Mouse (Mus musculus): ENCODE data around the gene Cmtm7.

The Cmtm7 gene

GRCm38 (mm10) chr9:114793764-114794295, 12.2 kb upstream of the Cmtm7 start:
- peak; percentile 19 for DNase-seq

DNA sequence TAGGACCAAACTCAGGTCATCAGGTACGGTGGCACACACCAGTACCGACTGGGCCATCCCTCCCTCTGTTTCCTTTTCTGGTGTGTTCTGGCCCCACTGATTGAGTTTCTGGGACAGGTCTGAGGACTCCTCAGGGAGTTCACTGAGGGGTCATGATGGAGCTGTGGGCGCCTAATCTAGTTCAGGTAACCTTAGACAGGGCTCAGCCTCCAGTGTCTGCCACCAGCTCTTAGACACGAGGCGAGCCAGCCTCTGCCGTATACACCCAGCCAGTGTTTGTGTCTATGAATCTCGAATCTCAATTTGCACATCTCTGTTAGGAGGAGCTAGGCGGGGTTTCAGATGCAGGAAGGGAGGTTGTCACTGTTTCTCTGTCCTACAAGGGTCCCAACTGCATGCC, 8.3 kb upstream of the Cmtm7 start:
- no peak for DNase-seq

DNA sequence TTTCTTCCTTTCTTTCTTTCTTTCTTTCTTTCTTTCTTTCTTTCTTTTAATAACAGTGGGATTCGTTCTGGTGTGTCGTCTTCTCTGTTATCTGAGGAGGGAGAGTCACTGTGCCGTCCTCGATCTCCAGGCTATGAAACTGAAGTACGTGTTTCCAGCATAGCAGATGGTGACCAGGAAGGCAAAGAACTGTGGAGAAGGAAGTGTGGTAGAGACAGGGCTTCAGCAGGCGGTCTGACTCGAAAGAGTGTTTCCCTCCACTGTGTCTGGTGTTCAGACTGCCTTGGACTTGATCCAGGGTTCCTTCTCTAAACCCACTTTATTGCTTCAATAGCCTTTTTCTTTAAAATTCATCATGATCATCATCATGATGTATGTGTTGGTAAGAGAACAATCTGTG, 7.9 kb upstream of the Cmtm7 start:
- no peak for DNase-seq

DNA sequence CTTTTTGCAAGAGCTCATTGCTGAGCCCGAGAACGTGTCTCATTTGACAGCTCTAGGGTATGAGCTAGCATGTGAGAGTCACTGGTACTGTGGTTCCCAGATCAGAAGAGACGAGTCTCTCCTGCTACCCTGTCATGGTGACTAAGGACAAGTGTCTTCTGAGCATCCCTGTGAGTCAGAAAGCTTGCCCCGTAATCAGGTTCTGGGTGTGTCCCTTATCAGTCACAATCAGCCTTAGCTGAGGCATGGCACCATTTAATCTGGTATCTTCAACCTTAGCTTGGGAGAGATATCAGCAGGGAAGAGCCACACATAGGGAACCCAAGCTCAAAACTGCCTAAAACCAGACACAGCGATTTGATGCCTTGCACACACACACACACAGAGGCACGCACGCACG, 7.0 kb upstream of the Cmtm7 start:
- no peak for DNase-seq

DNA sequence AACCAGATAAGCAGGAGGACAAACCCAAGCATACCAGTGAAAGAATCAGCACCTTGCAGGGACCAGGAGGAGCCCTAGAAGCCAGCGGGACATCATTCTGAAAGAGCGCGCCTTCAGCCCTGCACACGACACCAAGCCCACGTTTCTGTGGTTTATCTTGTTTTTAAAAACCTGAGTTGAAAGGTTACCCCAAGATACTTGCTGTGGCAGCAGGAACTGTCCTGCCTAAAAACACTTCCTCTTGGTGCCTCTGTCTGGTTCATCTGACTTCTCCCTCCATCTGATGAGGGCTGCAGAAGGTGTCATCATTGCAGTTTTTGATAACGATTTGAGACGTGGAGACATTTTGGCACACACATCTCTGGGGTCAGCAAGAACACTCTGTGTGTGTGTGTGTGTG, 6.1 kb upstream of the Cmtm7 start:
- no peak for DNase-seq

GRCm38 (mm10) chr9:114787134-114787533, 5.5 kb upstream of the Cmtm7 start:
- no peak for DNase-seq

DNA sequence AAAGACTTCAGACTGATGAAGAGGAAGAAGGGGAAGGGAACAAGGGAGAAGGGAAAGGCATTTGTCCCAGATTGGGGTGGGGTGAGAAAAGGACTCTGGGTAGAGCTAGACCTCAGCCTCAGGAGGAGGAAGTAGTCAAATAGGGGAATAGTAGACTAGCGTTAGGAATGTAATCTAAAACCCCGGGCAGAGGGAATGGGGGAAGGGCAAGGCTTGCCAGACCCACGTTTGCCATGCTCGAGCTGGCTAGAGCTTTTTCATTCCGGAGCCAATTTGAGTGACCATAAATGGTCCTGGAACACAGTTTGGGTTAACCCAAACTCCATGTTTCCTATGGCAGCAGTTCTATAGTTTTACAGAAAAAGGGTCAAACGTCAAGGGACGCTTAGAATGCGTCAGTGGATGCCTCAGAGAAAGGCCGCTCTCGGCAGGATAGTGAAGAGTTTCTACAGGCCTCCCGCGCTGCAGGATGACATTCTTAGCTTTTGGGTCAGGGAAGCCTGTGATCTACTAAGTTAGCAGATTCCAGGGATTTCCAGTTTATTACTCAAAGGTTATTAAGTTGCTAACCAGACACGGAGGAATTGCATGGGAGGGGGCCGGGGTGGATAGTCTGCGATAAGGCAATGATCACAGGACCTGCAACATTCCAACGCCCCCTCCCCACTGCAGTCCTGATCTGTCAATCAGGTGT, 3.9 kb upstream of the Cmtm7 start:
- DNase-seq, result no peak

DNA sequence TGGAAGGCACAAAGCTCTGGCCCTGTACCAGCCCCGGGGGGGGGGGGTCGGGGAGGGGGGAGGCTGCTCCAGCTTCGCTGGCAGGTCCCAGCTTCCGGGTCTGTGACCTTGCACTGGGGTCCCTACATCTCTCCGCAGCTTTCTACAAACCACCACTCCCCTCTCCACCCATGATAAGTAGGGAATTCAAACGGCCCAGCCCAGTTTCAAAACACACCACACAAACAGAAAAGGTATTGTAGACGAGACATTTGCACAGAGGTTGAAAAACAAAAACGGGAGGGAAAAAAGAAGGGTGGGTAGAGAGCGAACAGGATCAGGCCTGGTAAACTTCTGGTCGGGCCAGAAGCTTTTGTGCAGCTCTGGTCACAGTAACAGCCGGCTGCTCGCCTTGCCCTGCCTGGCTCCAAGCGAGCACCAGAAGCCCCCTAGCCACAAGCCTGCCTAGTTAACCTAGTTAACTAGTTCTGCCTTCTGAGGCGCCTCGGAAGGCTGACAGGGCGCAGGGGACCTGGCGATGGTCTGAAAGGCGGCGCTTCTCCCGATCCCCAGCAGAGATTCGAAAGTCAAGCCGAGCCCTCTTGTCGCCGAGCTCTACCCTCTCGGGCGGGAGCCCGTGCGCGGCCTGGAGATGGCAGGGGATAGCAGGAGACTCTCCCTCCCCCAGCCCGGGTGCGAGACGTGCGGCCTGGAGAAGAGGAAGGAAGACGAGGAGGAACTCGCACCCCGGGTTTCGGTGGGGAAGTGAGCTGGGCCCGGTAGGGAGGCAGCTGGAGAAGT, 720 bp downstream of the Cmtm7 start:
- peak; percentile 52 for DNase-seq

- DNase-seq, result no peak
Measured at GRCm38 (mm10) chr9:114779984-114780745, 1.5 kb downstream of the Cmtm7 start.

- DNase-seq, result no peak
Measured at GRCm38 (mm10) chr9:114778877-114779276, 2.8 kb downstream of the Cmtm7 start.

DNA sequence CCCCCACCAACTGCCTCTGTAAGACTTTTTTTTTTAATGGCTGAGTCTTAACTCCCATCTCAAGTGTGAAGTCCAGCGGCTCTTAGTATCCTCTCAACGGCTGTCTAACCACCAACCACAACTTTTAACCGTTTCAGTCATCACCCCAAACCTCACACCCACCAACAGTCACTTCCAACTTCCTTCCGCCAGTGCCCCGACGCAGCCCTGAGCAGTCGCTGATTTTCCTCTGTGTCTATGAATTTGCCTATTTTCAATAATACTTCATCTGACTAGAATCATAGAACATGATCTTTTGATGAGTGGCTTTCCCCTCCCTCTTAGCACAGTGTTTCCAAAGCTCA, 3.6 kb downstream of the Cmtm7 start:
- DNase-seq, result peak; percentile 21

DNA sequence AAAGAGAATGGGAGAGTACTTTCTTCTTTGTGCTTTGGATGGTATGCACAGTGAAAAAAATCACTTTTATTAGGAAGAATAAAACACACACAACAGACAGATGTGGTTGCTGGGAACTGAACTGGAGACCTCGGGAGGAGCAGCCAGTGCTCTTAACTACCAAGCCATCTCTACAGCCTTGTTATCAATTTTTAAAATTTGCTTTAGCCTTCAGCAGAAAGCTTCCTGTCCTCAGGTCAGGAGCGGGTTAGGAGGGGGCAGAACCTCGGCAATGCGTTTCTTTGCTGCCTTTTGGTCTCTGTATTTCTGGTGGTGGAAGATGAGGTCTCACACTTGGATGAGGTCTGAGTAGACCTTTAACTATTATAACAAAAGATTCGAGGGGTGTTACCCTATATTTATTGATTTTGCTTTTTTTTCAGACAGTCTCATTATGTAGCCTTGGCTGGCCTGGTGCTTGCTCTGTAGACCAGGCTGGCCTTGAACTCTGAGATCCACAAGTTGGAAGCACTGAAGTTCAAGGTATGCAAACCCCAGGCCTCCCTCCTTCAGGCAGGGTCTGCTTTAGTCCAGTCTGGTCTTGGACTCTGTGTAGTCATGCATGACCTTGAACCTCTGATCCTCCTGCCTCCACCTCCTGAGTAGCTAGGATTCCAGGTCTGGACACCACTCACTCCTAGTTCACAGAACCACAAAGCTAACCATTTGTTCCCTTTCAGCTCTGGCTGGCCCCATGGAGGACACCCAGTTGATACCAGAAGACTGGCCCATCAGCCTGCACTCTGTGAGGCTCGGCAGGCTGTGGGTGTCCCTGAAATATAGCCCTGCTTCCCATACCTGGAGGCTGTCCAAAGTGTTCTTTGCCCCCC, 4.2 kb downstream of the Cmtm7 start:
- DNase-seq, result no peak

DNA sequence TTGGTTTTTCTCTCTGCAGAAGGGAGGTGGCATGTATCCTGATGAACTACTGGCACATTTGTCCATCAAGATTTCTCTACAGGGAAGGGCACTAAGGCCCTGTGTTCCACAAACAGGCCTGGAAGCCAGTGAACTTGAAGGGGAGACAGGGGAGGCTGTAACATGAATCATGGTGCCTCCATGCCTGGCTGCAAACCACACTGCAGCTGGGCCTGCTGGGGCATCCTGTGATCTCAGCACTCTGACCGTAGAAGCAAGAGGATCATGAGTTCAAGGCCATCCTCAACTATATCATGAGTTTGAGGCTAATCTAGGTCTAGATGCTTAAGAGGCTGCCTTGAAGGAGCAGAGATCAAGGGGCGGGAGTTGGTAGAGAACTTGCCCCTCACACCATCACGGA, 5.3 kb downstream of the Cmtm7 start:
- no peak for DNase-seq

- peak; percentile 16 for DNase-seq
Measured at GRCm38 (mm10) chr9:114775272-114775671, 6.4 kb downstream of the Cmtm7 start.

DNA sequence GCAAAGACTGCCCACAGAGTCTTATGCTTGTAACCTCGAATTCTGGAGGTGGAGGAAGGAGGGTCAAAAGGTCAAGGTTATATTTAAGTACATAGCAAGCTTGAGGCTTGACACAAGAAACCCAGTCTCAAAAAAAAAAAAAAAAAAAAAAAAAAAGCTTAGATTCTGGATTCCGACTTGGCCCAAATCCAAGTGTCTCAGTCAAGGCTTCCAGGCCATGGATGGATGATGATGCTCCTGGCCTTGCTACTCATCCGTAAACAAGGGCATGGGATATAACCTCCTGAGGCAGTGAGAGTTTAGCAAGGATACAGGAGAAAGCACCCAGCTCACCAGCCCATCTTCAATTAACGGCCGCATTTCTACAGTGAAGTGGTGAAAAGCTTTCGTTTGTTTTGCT, 7.0 kb downstream of the Cmtm7 start:
- DNase-seq, result no peak

- no peak for DNase-seq
Measured at GRCm38 (mm10) chr9:114771565-114771964, 10.1 kb downstream of the Cmtm7 start.

DNA sequence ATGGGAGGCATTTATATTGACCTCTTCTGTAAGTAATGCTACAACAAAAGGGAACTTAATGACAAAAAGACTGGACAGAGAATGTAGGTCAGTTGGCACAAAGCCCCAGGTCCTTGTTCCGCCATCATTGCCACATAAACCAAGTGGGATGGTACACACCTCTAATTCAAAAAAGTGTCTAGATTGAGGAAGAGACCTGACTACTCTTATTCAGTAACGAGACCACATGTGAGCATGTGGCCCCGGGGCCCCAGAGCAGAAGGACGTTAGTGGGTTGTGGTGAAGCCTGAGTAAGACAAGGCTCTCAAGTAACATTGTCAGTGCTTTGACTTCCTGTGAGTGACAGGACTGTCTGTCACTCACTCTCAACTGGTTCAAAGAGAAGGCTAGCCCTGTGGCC, 11.4 kb downstream of the Cmtm7 start:
- peak; percentile 21 for DNase-seq

DNA sequence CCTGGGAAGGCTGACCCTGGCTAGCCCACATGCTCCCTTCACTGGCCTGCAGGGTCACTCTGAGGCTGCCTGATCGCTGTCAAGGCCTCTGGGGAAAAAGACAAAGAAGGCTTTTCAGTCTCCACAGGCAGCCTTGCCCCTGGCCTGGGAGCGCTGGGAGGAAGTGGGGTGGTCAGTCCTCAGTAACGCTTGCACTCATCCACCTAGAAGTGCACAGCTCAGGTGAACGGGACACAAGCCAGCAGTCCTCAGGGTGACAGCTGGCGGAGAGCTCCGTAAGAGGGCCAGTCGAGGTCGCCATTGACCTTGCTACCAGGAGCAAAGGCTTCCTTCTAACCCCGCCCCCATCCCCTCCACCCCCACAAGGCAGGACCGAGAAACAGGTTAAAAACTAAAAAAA, 13.6 kb downstream of the Cmtm7 start:
- no peak for DNase-seq

- no peak for DNase-seq
Measured at GRCm38 (mm10) chr9:114767507-114767906, 14.1 kb downstream of the Cmtm7 start.

GRCm38 (mm10) chr9:114767030-114767429, 14.6 kb downstream of the Cmtm7 start:
- DNase-seq, result no peak

DNA sequence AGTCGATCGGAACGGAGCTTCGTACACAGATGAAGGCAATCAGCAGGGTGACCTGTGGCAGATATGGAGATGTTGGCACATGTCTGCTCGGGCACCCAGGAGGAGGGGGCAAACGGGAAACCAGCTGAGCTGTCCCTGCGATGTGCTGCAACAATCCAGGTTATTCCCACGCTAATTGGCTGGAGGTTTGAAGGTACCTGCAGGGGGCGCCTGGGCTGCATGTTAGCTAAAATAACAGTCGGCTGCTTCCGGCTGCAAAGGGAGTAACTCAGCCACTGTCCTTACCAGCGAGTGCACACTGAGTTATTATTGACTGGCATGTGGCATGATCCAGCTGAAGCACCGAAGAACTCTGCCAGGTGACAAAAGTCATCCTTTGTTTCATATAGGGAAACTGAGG, 18.3 kb downstream of the Cmtm7 start:
- peak; percentile 56 for DNase-seq

DNA sequence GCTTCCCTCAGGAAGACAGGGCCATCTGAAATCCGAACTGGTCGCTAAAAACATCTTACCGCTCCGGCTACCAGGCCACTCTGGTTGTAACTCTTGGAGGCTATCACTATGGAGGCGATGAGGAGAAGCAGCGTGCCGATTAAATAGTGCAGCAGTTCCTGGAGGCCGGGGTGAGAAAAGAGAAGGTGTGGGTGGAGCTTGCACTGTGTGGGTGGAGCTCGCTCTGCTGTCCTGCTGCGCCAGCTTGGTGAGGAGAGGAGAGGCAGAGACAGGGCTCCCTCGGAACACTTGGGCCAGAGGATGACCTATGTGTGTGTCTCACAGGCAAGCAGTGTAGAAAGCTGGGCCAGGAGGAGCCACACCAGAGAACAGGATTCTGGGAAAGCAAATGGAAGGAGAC, 19.8 kb downstream of the Cmtm7 start:
- DNase-seq, result no peak

DNA sequence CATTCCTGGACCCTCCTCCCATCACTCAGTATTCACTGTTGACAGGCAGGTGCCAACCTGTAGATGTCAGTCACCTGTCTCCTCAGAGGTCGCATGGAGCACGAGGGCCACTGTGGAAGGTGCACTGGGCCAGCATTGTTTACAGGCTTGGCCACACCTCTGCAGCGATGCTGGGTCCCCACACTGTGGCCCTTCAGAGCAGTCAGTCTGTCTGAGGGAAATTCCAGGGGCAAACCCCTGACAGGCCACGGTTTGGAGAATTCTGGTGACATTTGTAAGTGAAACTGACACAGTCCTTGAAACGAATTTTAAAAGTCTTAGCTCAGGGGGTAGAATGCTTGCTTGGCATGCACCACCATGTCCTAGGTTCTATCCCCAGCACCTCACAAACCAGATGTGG, 21.3 kb downstream of the Cmtm7 start:
- DNase-seq, result no peak

All from liver (tissue).